Mouse (Mus musculus) forebrain, embryonic 12.5 days (tissue): ENCODE measurements around the gene Lenep. TPM values are rescaled to one million over a fixed set of nuclear protein-coding genes. Genes with fewer than 3 reads are reported as not detected.

Experiments used
- ATAC-seq: fragments of 200-750 bp; cut with Nextera tagmentation; 2 replicates; pipeline ENCODE4 v1.8.0; 2017; ENCODE audit warnings: moderate TSS enrichment; ENCODE audit not compliant: low FRiP score
- H3K27ac ChIP-seq: fragments of 300-500 bp; sonication (generic); 2 replicates; pipeline ENCODE4 v1.5.1; 2016; ENCODE audit warnings: mild to moderate bottlenecking
- H3K27me3 ChIP-seq: fragments of 300-500 bp; sonication (generic); 2 replicates; pipeline ENCODE4 v1.6.1; 2016; ENCODE audit warnings: mild to moderate bottlenecking
- H3K36me3 ChIP-seq: fragments of 300-500 bp; sonication (generic); replicated peaks from 2 replicates; pipeline ENCODE4 v1.6.1; 2016; ENCODE audit warnings: mild to moderate bottlenecking
- H3K4me1 ChIP-seq: fragments of 300-500 bp; sonication (generic); 2 replicates; pipeline ENCODE4 v1.6.1; 2016
- H3K4me2 ChIP-seq: fragments of 300-500 bp; sonication (generic); 2 replicates; pipeline ENCODE4 v1.6.1; 2016; ENCODE audit warnings: mild to moderate bottlenecking, moderate library complexity
- H3K4me3 ChIP-seq: fragments of 300-500 bp; sonication (generic); replicated peaks from 2 replicates; pipeline ENCODE4 v1.5.1; 2016; ENCODE audit warnings: mild to moderate bottlenecking
- H3K9ac ChIP-seq: fragments of 300-500 bp; sonication (generic); 2 replicates; pipeline ENCODE4 v1.6.1; 2016; ENCODE audit warnings: mild to moderate bottlenecking
- H3K9me3 ChIP-seq: fragments of 300-500 bp; sonication (generic); 2 replicates; pipeline ENCODE4 v1.6.1; 2016
- WGBS: fragments of 180-500 bp; shearing (Covaris S2); methylation state at CpG from one replicate; pipeline ENCODE4 v1.1.7; 2016; 5-methylcytosine and 5-hydroxymethylcytosine counted together
- polyA plus RNA-seq: library from polyadenylated mRNA; unstranded; fragments of >200 nt; fragmentation: Nextera tagmentation; extraction: Ambion mirVana; gene quantifications from 2 replicates; pipeline ENCODE4 v1.2.1, GENCODE M21; 2016

The Lenep gene
- polyA plus RNA-seq, 1 experiment from 2014 or later = 0.24 TPM

DNA sequence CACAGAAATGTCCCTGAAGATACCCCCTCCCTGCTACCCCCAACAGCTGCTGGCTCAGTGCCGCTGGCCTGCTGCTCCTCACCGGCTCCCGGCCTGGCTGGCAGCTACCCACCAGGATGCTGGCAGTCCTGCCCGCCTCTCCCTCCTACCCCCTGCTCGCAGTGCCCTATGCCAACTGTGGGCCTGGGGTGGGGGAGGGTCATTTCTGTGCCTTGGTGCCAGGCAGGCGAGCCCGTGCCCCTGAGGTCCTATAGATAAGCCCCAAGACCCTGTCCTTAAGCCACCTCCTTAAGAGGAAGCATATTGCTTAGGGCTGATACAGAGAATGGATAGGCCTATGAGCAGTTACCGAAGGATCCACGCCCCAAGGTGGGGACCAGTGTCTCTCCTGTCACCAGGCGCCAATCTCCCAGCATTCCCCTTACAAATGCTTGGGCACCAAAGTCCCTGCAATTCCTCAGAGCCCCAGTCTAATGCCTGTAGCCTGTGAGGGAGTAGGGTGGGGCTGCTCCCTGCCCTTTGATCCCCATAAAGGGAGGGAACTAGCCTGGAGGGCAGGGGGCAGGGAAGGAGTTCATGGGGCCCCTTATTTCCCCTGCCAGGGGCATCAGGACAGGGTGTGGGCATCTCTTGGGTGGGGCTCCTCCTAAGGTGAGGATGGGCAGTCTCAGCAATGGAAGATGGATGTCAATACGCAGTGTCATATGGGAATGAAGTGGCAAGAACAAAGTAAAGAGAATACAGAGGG lies 14.3 kb downstream of the Lenep start:
- H3K4me3 ChIP-seq = no peak overlapping the region

GRCm38 (mm10) chr3:89387632-89388031 lies 15.0 kb downstream of the Lenep start:
- no peak overlapping the region for H3K4me3 ChIP-seq
- no peak overlapping the region for H3K4me2 ChIP-seq
- H3K9ac ChIP-seq = no peak overlapping the region
- no peaks in the 10 kb centered on the region for H3K36me3 ChIP-seq
- WGBS = 71% methylated on average over 11 of the region's 11 CpGs
- no peak for ATAC-seq
- H3K27me3 ChIP-seq = peaks cover 29% of the 10 kb centered on the region
- H3K9me3 ChIP-seq = no peaks in the 10 kb centered on the region
- H3K27ac ChIP-seq = no peak overlapping the region
- H3K4me1 ChIP-seq = peaks cover 39% of the 10 kb centered on the region

More for the DNA sequence above, 14.3 kb downstream of the Lenep start:
- Histone ChIP-seq H3K9me3 (no peaks in the 10 kb centered on the region), H3K4me2 (no peak overlapping the region), H3K27ac (no peak overlapping the region), H3K9ac (no peak overlapping the region), H3K27me3 (peaks cover 34% of the 10 kb centered on the region), H3K4me1 (peaks cover 45% of the 10 kb centered on the region), H3K36me3 (no peaks in the 10 kb centered on the region)
- ATAC-seq = no peak
- WGBS = 73% methylated on average over 11 of the region's 11 CpGs

DNA sequence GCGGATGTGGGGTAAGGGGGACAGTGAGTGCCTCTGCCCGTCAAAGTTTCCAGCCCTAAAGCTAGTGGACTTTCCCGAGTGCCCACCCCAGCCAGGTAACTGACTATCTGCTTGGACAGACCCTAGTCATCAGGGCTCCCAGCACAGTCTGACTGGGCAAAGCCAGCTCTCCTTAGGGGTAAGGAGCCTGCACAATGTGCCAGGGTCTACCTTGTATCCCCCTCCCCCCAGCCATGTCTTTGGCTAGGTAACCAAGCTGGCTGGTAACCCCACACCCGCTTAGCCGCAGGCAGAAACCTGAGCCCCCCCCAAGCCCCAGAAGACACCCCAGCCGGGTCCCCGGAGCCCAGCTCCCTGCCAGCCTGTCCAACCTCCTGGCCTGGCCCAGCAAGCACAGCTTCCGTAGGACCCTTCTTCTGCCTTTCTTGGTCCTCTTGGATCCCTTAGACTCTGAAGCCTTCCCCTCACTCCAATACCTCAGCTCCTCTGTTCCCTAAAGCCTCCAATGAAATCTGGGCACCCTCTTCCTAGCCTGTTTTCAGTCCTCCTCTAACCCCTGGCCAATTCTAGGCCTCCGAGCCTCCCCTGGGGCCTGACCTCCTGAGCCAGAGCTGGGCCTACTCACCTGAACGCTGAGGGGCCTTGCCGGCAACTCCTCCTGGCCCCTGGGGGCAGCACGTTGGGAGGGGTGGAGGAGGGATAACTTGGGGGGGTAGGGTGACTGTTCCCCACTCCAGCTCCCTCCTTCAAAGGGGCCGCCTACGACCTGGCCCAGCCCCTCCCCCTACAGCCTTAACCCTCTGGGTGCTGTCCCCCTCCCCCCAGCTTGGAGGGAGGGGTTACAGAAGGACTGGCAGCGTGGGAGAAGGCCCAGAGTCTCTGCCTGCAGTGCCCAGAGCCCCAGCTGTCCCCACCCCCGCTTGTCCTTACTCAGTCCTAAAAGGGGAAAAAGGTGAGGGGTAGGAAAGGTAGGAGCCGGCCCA lies 15.9 kb downstream of the Lenep start:
- no peak overlapping the region; the same call in 1 of the 2 replicates for H3K27ac ChIP-seq
- 48% methylated on average over 15 of the region's 17 CpGs for WGBS
- H3K27me3 ChIP-seq = peaks cover 20% of the 10 kb centered on the region
- no peak overlapping the region for H3K4me3 ChIP-seq
- H3K9ac ChIP-seq = no peak overlapping the region
- no peaks in the 10 kb centered on the region for H3K9me3 ChIP-seq
- no peaks in the 10 kb centered on the region for H3K36me3 ChIP-seq
- peaks cover 30% of the 10 kb centered on the region for H3K4me1 ChIP-seq
- no peak overlapping the region for H3K4me2 ChIP-seq
- ATAC-seq = no peak

DNA sequence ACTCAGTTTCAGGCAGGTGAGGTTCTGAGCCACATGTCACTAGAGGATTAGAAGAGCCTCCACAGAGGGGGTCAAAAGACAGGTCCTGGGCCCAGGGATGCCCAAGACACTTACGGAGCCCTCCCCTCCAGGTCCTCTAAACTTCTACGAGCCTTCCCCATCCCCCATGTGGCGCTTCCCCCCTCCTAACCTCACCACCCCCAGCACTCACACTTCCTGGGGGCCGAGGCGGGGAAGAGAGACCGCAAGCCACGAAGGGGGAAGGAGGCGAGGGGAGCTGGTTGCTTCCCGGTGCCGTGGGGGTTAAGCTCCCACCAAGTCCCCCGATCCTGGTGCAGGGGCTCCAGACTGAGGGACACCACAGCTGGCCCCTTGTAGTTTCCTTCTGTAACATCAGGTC lies 17.1 kb downstream of the Lenep start:
- H3K4me2 ChIP-seq = no peak overlapping the region
- H3K9ac ChIP-seq = no peak overlapping the region
- H3K9me3 ChIP-seq = no peaks in the 10 kb centered on the region
- no peak overlapping the region for H3K4me3 ChIP-seq
- peaks cover 17% of the 10 kb centered on the region for H3K4me1 ChIP-seq
- H3K27me3 ChIP-seq = peaks cover 11% of the 10 kb centered on the region
- H3K36me3 ChIP-seq = no peaks in the 10 kb centered on the region
- H3K27ac ChIP-seq = no peak overlapping the region
- no peak for ATAC-seq
- WGBS = 35% methylated on average over 11 of the region's 11 CpGs

DNA sequence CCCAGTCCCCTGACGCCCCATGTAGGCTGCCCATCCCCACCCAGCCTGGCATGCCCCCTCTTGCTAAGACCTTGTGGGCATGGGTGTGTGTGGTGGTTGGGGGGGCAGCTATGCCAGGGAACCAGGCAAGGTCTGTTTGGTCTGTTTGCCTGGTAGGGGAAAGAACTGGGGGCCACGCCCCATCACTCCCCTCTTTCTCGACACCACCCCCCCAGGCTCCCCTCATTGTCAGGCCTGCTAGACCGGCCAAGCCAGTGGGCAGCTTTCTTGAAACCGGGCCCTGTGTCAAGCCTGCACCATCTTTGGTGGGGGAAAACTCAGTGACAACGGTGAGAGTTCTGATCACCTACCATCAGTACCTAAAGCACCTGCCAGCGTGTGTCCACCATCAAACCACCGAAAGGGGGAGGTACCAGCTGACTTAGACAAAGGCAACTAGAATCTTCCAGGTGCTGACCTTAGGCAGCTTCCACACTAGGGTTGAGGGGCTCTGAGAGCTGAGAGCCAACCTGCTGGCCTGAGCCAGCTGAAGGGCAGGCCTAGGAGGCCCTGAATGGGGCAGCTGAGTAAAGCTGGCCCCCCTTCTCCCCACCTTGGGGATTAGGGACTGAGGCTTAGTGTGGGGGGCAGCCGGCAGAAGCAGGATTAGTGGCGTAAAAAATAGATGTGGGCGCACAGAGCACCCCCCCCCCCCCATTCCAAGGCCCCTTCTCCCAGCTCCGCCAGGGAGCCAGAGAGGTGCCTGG lies 18.1 kb downstream of the Lenep start:
- H3K27ac ChIP-seq = no peak overlapping the region

GRCm38 (mm10) chr3:89383651-89384255 lies 18.8 kb downstream of the Lenep start:
- Histone ChIP-seq H3K27me3 (no peaks in the 10 kb centered on the region), H3K9me3 (no peaks in the 10 kb centered on the region), H3K9ac (no peak overlapping the region), H3K36me3 (no peaks in the 10 kb centered on the region), H3K27ac (no peak overlapping the region), H3K4me2 (no peak overlapping the region), H3K4me3 (no peak overlapping the region), H3K4me1 (peaks cover 18% of the 10 kb centered on the region)
- no peak for ATAC-seq
- WGBS = 82% methylated on average over 5 of the region's 5 CpGs

More for the DNA sequence above, 18.1 kb downstream of the Lenep start:
- 51% methylated on average over 11 of the region's 12 CpGs for WGBS
- H3K27me3 ChIP-seq = peaks cover 3% of the 10 kb centered on the region; the same call in 1 of the 2 replicates
- peaks cover 14% of the 10 kb centered on the region for H3K4me1 ChIP-seq
- ATAC-seq = no peak
- no peak overlapping the region for H3K4me3 ChIP-seq
- H3K4me2 ChIP-seq = no peak overlapping the region
- no peaks in the 10 kb centered on the region for H3K36me3 ChIP-seq
- peak overlapping the region; percentile 26; the same call in 1 of the 2 replicates for H3K9ac ChIP-seq
- no peaks in the 10 kb centered on the region for H3K9me3 ChIP-seq

DNA sequence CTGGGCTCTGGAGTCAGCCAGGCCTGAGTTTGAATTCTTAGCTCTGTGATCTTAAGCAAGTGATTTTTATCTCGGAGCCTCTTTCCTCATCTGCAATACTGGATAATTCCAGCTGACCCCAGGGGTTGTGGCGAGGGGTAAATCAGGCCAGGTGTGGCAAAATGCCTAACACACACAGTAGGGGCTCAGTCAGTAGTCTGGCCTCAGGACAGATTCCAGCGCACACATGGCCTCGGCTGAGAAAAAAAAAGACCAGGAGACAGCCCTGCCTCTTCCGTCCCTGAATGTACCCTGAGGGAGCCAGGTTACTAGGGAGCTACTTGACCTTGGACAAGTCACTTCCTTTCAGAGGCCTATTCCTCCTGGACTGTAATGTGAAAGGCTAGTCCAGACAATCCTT lies 19.6 kb downstream of the Lenep start:
- Histone ChIP-seq H3K4me1 (peaks cover 25% of the 10 kb centered on the region), H3K4me2 (no peak overlapping the region), H3K27me3 (no peaks in the 10 kb centered on the region), H3K36me3 (no peaks in the 10 kb centered on the region), H3K4me3 (no peak overlapping the region), H3K27ac (no peak overlapping the region), H3K9me3 (no peaks in the 10 kb centered on the region), H3K9ac (no peak overlapping the region)
- WGBS = 85% methylated on average over 5 of the region's 5 CpGs
- ATAC-seq = no peak

- Histone ChIP-seq H3K36me3 (no peaks in the 10 kb centered on the region), H3K27me3 (no peaks in the 10 kb centered on the region), H3K4me1 (peaks cover 29% of the 10 kb centered on the region), H3K27ac (no peak overlapping the region), H3K9me3 (no peaks in the 10 kb centered on the region), H3K4me2 (no peak overlapping the region), H3K9ac (no peak overlapping the region), H3K4me3 (no peak overlapping the region)
- no peak for ATAC-seq
- WGBS = 87% methylated on average over 9 of the region's 9 CpGs
These were observed 20.3 kb downstream of the Lenep start for GRCm38 (mm10) chr3:89382033-89382882.

GRCm38 (mm10) chr3:89381233-89381632 lies 21.4 kb downstream of the Lenep start:
- no peak for ATAC-seq
- WGBS = 84% methylated on average over 11 of the region's 11 CpGs
- Histone ChIP-seq H3K27ac (no peak overlapping the region), H3K4me2 (no peak overlapping the region), H3K36me3 (no peaks in the 10 kb centered on the region), H3K27me3 (no peaks in the 10 kb centered on the region), H3K9me3 (no peaks in the 10 kb centered on the region), H3K4me3 (no peak overlapping the region), H3K4me1 (peaks cover 26% of the 10 kb centered on the region), H3K9ac (no peak overlapping the region)

DNA sequence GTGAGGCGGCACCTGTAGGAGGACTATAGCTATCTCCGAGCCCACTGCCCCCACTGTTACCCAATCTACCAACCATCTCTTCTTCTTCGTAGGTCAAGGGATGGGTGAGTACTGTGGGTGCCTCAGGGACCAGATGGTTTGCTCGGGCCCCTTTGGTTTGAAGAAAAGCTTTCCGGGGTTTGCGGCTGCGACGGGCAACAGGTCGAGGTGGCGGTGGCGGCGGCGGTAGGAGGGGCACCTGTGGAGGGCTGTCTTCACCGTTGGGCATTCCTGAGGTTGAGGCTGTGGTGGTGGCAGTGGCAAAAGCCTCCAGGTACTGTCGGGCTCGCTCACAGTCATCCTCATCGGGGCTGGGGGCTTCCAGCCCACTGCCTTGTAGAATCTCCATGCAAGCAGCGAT lies 21.9 kb downstream of the Lenep start:
- Histone ChIP-seq H3K4me2 (no peak overlapping the region), H3K27me3 (no peaks in the 10 kb centered on the region), H3K9ac (no peak overlapping the region), H3K4me1 (peaks cover 26% of the 10 kb centered on the region), H3K27ac (no peak overlapping the region), H3K36me3 (no peaks in the 10 kb centered on the region), H3K4me3 (no peak overlapping the region), H3K9me3 (no peaks in the 10 kb centered on the region)
- 93% methylated on average over 18 of the region's 18 CpGs for WGBS
- ATAC-seq = no peak

DNA sequence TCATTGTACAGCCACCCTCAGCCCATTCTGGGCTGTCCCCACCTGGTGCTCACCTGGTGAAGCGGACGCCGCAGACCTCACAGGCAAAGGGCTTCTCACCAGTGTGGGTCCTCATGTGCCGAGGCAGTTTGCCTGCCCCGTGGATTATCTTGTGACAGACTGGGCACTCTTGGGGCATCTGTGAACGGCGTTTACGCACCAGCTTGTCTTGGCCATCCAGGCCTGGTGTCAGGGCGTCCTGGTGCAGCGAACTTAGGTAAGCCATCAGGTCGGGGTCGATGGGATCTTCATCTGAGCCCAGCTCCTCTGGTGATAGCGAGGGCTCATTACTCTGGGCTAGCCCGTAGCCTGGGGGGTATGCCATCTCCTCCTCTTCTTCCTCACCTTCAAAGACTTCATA lies 22.3 kb downstream of the Lenep start:
- Histone ChIP-seq H3K27me3 (no peaks in the 10 kb centered on the region), H3K4me1 (peaks cover 26% of the 10 kb centered on the region), H3K4me3 (no peak overlapping the region), H3K9me3 (no peaks in the 10 kb centered on the region), H3K4me2 (no peak overlapping the region), H3K27ac (no peak overlapping the region), H3K9ac (no peak overlapping the region), H3K36me3 (no peaks in the 10 kb centered on the region)
- no peak for ATAC-seq
- 95% methylated on average over 14 of the region's 14 CpGs for WGBS
